Mouse (Mus musculus) forelimb bud, embryonic 11.5 days (tissue): ENCODE data around the gene Traf7.
A peak's percentile ranks its signal among the peaks of the same experiment; 100 is the strongest.

ENCODE experiments used
- DNase-seq: peaks from one replicate; pipeline ENCODE4 v3.0.0-alpha.2; 2012; ENCODE audit warnings: low read depth, low spot score

Traf7 gene

GRCm38 (mm10) chr17:24506332-24507070 is 21.2 kb downstream of the Traf7 start:
- no peak for DNase-seq

GRCm38 (mm10) chr17:24505286-24505955 is 22.3 kb downstream of the Traf7 start:
- DNase-seq, result no peak

- DNase-seq, result no peak
Observed at GRCm38 (mm10) chr17:24504085-24504484, 23.7 kb downstream of the Traf7 start.

- no peak for DNase-seq
Observed at GRCm38 (mm10) chr17:24502208-24502607, 25.5 kb downstream of the Traf7 start.

- no peak for DNase-seq
Observed at GRCm38 (mm10) chr17:24496026-24496425, 31.7 kb downstream of the Traf7 start.

GRCm38 (mm10) chr17:24495443-24495842 is 32.3 kb downstream of the Traf7 start:
- no peak for DNase-seq

GRCm38 (mm10) chr17:24494627-24495335 is 33.0 kb downstream of the Traf7 start:
- peak; percentile 55 for DNase-seq

GRCm38 (mm10) chr17:24490399-24490798 is 37.3 kb downstream of the Traf7 start:
- no peak for DNase-seq

- no peak for DNase-seq
Observed at GRCm38 (mm10) chr17:24489265-24490030, 38.3 kb downstream of the Traf7 start.

- no peak for DNase-seq
Observed at GRCm38 (mm10) chr17:24488662-24489264, 39.0 kb downstream of the Traf7 start.

GRCm38 (mm10) chr17:24488186-24488661 is 39.5 kb downstream of the Traf7 start, which contains the start of gene Caskin1:
Gene Caskin1 (plus strand): TSS chr17:24488601.
- DNase-seq, result no peak

GRCm38 (mm10) chr17:24485090-24485860 is 42.5 kb downstream of the Traf7 start:
- no peak for DNase-seq

GRCm38 (mm10) chr17:24483495-24483894 is 44.2 kb downstream of the Traf7 start:
- no peak for DNase-seq

GRCm38 (mm10) chr17:24481027-24481815 is 46.5 kb downstream of the Traf7 start:
- DNase-seq, result no peak

GRCm38 (mm10) chr17:24480201-24480826 is 47.4 kb downstream of the Traf7 start:
- DNase-seq, result no peak

- DNase-seq, result no peak
Observed at GRCm38 (mm10) chr17:24479431-24479830, 48.3 kb downstream of the Traf7 start.

GRCm38 (mm10) chr17:24478663-24479380 is 48.9 kb downstream of the Traf7 start, which contains the start of gene Mlst8:
Gene Mlst8 (minus strand): TSS chr17:24479078.
- DNase-seq, result peak; percentile 96

GRCm38 (mm10) chr17:24477985-24478600 is 49.6 kb downstream of the Traf7 start:
- DNase-seq, result no peak
